Mouse (Mus musculus) fat pad, adult 2 months (tissue): ENCODE results near the gene Vmn1r5.
A peak's percentile ranks its signal among the peaks of the same experiment; 100 is the strongest.
"Not testable (repeated sequence)": the region's sequence is repeated elsewhere in the genome, so short reads cannot be mapped to it uniquely, and the experiment has no call there.

Experiments
- DNase-seq: peaks from one replicate; pipeline ENCODE4 v3.0.0-alpha.2; 2011; ENCODE audit warnings: low read depth, low spot score; ENCODE audit errors: extremely low read depth

Gene Vmn1r5

GRCm38 (mm10) chr6:56969973-56970372, at the start of gene Vmn1r5:
Gene Vmn1r5, plus strand, starts transcription at chr6:56970273.
- no peak for DNase-seq

DNA sequence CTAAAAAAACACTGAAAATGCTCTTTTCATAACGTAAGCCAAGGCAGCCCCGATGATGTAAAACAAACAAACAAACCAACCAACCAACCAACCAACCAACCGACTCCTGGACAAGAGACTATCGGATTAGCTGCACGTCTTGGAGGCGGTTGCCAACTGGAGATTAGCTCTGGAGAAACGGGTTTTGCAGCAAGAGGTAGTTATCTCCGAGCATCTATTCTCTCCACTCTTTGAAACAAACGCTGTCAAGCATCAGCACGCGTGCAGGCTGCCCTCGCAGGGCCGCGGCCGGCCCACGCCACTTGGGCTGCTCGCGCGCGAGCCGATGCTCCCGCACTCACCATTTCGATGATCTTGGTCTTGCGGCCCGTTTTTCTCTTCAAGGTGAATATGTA, 46.7 kb upstream of the Vmn1r5 start:
- DNase-seq = peak; percentile 72

GRCm38 (mm10) chr6:56923726-56924707, 46.1 kb upstream of the Vmn1r5 start, which contains the start of the genes Nt5c3 and Vmn1r4:
Gene Nt5c3, minus strand, starts transcription at chr6:56923932.
Gene Vmn1r4, plus strand, starts transcription at chr6:56924015.
- DNase-seq = peak; percentile 76

DNA sequence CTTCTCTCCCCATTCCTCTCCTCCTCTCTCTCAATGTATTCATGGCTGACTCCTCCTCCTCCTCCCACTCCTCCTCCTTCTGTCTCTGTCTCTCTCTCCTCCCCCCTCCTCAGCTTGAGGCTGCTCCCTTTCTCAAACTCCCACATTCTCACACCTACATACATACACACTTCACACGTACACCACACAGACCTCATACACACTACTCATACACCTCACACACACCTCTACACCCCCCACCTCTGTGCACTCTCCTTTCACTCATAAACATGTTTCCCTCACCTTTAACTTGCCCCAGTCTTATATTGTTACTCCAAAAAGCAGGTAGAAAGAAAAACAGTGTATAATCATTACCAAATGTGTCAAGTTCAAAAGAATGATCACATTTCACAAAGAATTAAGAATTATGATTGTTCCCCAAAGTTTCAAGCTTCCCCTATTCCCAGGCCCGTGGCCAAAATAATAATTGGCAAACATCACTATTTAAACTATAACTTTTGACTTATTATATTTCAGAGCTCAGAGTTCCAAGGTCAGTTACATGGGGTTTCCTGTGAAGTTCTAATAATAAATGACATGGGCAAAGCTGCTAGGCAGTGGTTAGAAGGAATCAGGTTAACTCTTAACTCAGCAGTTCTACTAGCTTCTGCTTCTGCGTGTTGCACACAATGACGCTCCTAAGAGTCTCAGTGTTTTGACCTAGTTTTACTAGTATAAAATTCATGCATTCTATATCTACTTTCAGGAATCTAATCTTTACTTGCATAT, 38.2 kb upstream of the Vmn1r5 start:
- no peak for DNase-seq

DNA sequence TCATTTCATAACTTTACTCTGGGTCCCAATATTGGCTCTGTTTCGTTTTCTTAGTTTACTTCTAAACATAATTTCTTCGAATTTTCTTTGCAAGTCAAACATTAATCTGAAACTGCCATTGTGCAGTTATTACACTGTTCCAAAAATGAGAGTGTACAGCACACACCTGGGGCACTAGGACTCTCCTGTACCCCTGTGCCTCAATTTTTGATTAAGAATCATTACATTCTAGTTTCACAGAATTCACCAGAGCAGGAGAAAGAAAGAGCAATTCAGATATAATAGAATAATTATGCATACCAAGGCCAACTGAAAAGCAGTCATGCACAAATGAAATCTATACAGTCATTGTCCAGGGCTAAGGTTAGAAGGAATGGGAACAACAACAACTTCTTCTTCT, 37.6 kb upstream of the Vmn1r5 start:
- no peak for DNase-seq

- DNase-seq = no peak
Observed at GRCm38 (mm10) chr6:56934366-56934765, 35.7 kb upstream of the Vmn1r5 start.

DNA sequence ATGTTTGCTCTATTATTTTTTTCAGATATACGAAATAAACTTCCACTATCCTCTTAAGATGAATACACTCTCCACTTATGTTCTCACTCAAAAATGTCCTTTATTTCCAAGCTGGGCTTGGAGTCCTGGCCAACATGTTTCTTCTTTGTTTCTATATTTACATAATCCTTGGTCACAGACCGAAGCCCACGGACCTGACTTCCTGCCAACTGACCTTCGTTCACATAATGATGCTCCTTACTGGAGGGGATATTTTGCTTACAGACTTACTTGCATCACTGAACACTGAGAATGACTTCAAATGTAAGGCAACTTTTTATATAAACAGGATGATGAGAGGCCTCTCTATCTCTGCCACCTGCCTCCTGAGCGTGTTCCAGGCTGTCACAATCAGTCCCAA, 13.6 kb upstream of the Vmn1r5 start:
- DNase-seq = no peak

GRCm38 (mm10) chr6:56996943-56997342, 26.9 kb downstream of the Vmn1r5 start, which contains the start of gene Vmn1r6:
Gene Vmn1r6, plus strand, starts transcription at chr6:56997243.
- DNase-seq = no peak

DNA sequence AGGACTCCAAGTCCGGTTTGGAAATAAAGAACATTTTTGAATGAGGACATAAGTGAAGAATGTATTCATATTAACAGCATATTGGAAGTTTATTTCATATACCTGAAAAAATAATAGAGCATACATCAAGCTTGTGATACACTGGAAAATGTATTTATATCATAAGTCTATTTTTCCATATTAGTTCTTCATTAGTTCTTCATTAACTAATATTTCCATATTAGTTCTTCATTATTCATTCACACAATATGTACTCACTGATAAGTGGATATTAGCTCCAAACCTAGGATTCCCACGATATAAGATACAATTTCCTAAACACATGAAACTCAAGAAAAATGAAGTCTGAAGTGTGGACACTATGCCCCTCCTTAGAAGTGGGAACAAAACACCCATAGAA, 55.2 kb downstream of the Vmn1r5 start, which contains the start of gene Vmn1r7:
Vmn1r7 (minus strand) TSS at position 101 of the 400 bp plus-strand sequence.
- not testable (repeated sequence) for DNase-seq

DNA sequence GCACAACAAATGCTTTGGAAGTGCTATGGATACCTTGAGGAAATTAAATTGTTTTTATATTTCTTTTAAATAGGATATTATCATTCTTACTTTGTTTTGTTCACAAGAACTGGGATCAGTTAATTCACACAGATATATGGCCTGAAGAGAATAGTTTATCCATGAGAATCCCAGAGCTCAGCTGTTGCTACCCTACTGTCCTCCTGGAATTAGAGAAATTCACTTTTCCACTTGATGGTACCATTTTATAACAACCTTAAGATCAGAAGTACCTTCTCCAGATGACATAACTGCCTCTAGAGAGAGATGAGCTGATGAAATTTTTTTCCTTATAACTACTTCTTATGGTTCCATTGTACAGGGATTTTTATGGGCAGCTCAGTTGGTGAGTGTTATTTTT, 61.9 kb downstream of the Vmn1r5 start, which contains the start of gene Vmn1r8:
Vmn1r8 (plus strand) TSS at position 301 of the 400 bp plus-strand sequence.
- no peak for DNase-seq

GRCm38 (mm10) chr6:57034674-57035073, 64.6 kb downstream of the Vmn1r5 start:
- DNase-seq = no peak
